10 mouse cellular contexts compared by ENCODE assay signal in genomic region chr17:34896366-34896765, GRCm38 (mm10). TPM values are rescaled to one million over a fixed set of nuclear protein-coding genes. Genes with fewer than 3 reads are reported as not detected.
DNase-seq lines count a peak whose midpoint lies in the region; ATAC-seq and TF ChIP-seq lines count a peak whose summit lies in the region.
"Had no signal": no experiment of that assay in that cellular context is flagged by ENCODE, and none has a peak within 500 bp of the region (broad histone marks: within the 10 kb centered on the region; RNA-seq: fewer than 3 reads in every experiment).

No protein-coding gene starts in this region.

- DNase-seq in neural tube, embryonic 10.5 days (ENCODE audit: extremely low spot score, low spot score): no peak
- peak; percentile 52 for DNase-seq in thymus, postnatal 14 days
- DNase-seq in gastrocnemius, adult 2 months: no peak
- DNase-seq in gastrocnemius, postnatal 25 days: no peak
- DNase-seq in gastrocnemius, postnatal 4 days (ENCODE audit: low spot score in 2 of 2): no peak
- DNase-seq: heart, adult 18-20 months; lung, postnatal 14 days had no signal

- H3K4me2 ChIP-seq in neural tube, embryonic 12.5 days (replicated peaks): peak overlapping the region; percentile 98
- peak overlapping the region; percentile 78 for H3K4me2 ChIP-seq in embryonic facial prominence, embryonic 13.5 days
- H3K4me2 ChIP-seq in limb, embryonic 12.5 days: peak overlapping the region; percentile 17; the same call in 1 of the 2 replicates

- H3K27ac ChIP-seq in neural tube, embryonic 12.5 days: no peak overlapping the region
- no peak overlapping the region for H3K27ac ChIP-seq in embryonic facial prominence, embryonic 13.5 days
- H3K27ac ChIP-seq in limb, embryonic 12.5 days: no peak overlapping the region
- no peak overlapping the region for H3K27ac ChIP-seq in gastrocnemius, adult 2 months

- no peak for ATAC-seq in neural tube, embryonic 12.5 days (ENCODE audit: low FRiP score, low read depth)
- no peak for ATAC-seq in embryonic facial prominence, embryonic 13.5 days (ENCODE audit: insufficient number of reproducible peaks, insufficient read depth, low FRiP score, low TSS enrichment, low read depth)
- no peak for ATAC-seq in limb, embryonic 12.5 days (ENCODE audit: insufficient number of reproducible peaks, insufficient read depth, low FRiP score, low TSS enrichment, low read depth)

- H3K9ac ChIP-seq in neural tube, embryonic 12.5 days: no peak overlapping the region
- H3K9ac ChIP-seq in embryonic facial prominence, embryonic 13.5 days: peak overlapping the region; percentile 91; the same call in 1 of the 2 replicates
- H3K9ac ChIP-seq in limb, embryonic 12.5 days (replicated peaks): no peak overlapping the region

- no peaks in the 10 kb centered on the region for H3K9me3 ChIP-seq in neural tube, embryonic 12.5 days
- H3K9me3 ChIP-seq in embryonic facial prominence, embryonic 13.5 days: peaks cover 3% of the 10 kb centered on the region; the same call in 1 of the 2 replicates
- H3K9me3 ChIP-seq in limb, embryonic 12.5 days: no peaks in the 10 kb centered on the region

- peaks cover 12% of the 10 kb centered on the region for H3K36me3 ChIP-seq in neural tube, embryonic 12.5 days
- H3K36me3 ChIP-seq in embryonic facial prominence, embryonic 13.5 days: peaks cover 13% of the 10 kb centered on the region
- peaks cover 19% of the 10 kb centered on the region for H3K36me3 ChIP-seq in limb, embryonic 12.5 days

- H3K27me3 ChIP-seq in neural tube, embryonic 12.5 days (replicated peaks): no peaks in the 10 kb centered on the region
- H3K27me3 ChIP-seq in embryonic facial prominence, embryonic 13.5 days: no peaks in the 10 kb centered on the region
- H3K27me3 ChIP-seq in limb, embryonic 12.5 days: no peaks in the 10 kb centered on the region

- WGBS in neural tube, embryonic 12.5 days: 89% methylated on average over 17 of the region's 17 CpGs
- 85% methylated on average over 17 of the region's 17 CpGs for WGBS in embryonic facial prominence, embryonic 13.5 days
- 85% methylated on average over 17 of the region's 17 CpGs for WGBS in limb, embryonic 12.5 days

- TF ChIP-seq CTCF in gastrocnemius, adult 2 months (IDR thresholded peaks at IDR 0.05): no peak

- peaks cover 41% of the 10 kb centered on the region for H3K4me1 ChIP-seq in neural tube, embryonic 12.5 days
- peaks cover 45% of the 10 kb centered on the region for H3K4me1 ChIP-seq in embryonic facial prominence, embryonic 13.5 days
- peaks cover 48% of the 10 kb centered on the region for H3K4me1 ChIP-seq in limb, embryonic 12.5 days (replicated peaks)

- intact Hi-C loops in gastrocnemius, adult 2 months (cut with DNase I): loop anchor here (5.0 kb wide), 1 partner anchor 346 kb away; the partner anchor contains the start of gene Ddx39b

- H3K4me3 ChIP-seq in neural tube, embryonic 12.5 days: 0 out of 2 replicates have a peak overlapping the region, but pooled peaks have one; percentile 5
- H3K4me3 ChIP-seq in embryonic facial prominence, embryonic 13.5 days: peak overlapping the region; percentile 61; the same call in 1 of the 2 replicates
- peak overlapping the region; percentile 88 for H3K4me3 ChIP-seq in limb, embryonic 12.5 days (replicated peaks)
- no peak overlapping the region for H3K4me3 ChIP-seq in gastrocnemius, adult 2 months

RNA-seq across cellular contexts. Expression of gene C2, which starts 1.7 kb away (rescaled TPM):
- polyA plus RNA-seq in neural tube, embryonic 12.5 days (2016; fragmentation: Nextera tagmentation; extraction: Ambion mirVana): 1.0 and 1.5 TPM in 2 replicates
- polyA plus RNA-seq in embryonic facial prominence, embryonic 13.5 days (2015; fragmentation: Nextera tagmentation; extraction: Ambion mirVana): 2.7 and 3.2 TPM in 2 replicates
- polyA plus RNA-seq in limb, embryonic 12.5 days (2016; fragmentation: Nextera tagmentation; extraction: Ambion mirVana): 0.84 and 1.1 TPM in 2 replicates
- 1 to 10 TPM; 1.3 to 3.4 TPM for total RNA-seq in gastrocnemius, adult 2 months (2021)
- 1 to 10 TPM; 2.6 to 2.9 TPM for total RNA-seq in gastrocnemius, postnatal 25 days (2021)
- 1 to 10 TPM; 5.3 to 8.7 TPM for total RNA-seq in gastrocnemius, postnatal 4 days (2021)

RNA-seq across cellular contexts. Expression of gene Ehmt2, which starts 1.9 kb away (rescaled TPM):
- polyA plus RNA-seq in neural tube, embryonic 12.5 days (2016; fragmentation: Nextera tagmentation; extraction: Ambion mirVana): 113 and 117 TPM in 2 replicates
- 98.5 and 100 TPM in 2 replicates for polyA plus RNA-seq in embryonic facial prominence, embryonic 13.5 days (2015; fragmentation: Nextera tagmentation; extraction: Ambion mirVana)
- 114 TPM in 2 replicates for polyA plus RNA-seq in limb, embryonic 12.5 days (2016; fragmentation: Nextera tagmentation; extraction: Ambion mirVana)
- 10 to 100 TPM; 28.0 to 29.6 TPM for total RNA-seq in gastrocnemius, adult 2 months (2021)
- 10 to 100 TPM; 25.5 to 26.4 TPM for total RNA-seq in gastrocnemius, postnatal 25 days (2021)
- 10 to 100 TPM; 80.0 to 84.2 TPM for total RNA-seq in gastrocnemius, postnatal 4 days (2021)

RNA-seq across cellular contexts. Expression of gene Gm20547, which starts 14.5 kb away (rescaled TPM):
- not detected in 2 replicates for polyA plus RNA-seq in neural tube, embryonic 12.5 days (2016; fragmentation: Nextera tagmentation; extraction: Ambion mirVana)
- not detected in 2 replicates for polyA plus RNA-seq in embryonic facial prominence, embryonic 13.5 days (2015; fragmentation: Nextera tagmentation; extraction: Ambion mirVana)
- 0.18 TPM in 1 of 2 replicates, not detected in the other for polyA plus RNA-seq in limb, embryonic 12.5 days (2016; fragmentation: Nextera tagmentation; extraction: Ambion mirVana)
- not detected for total RNA-seq in gastrocnemius, adult 2 months (2021)
- not detected for total RNA-seq in gastrocnemius, postnatal 25 days (2021)
- total RNA-seq in gastrocnemius, postnatal 4 days (2021): not detected
- total RNA-seq: heart, adult 18-20 months had no signal

RNA-seq across cellular contexts. Expression of gene Zbtb12, which starts 17.1 kb away (rescaled TPM):
- polyA plus RNA-seq in neural tube, embryonic 12.5 days (2016; fragmentation: Nextera tagmentation; extraction: Ambion mirVana): 11.5 and 12.0 TPM in 2 replicates
- 5.5 and 7.1 TPM in 2 replicates for polyA plus RNA-seq in embryonic facial prominence, embryonic 13.5 days (2015; fragmentation: Nextera tagmentation; extraction: Ambion mirVana)
- 9.3 and 10.8 TPM in 2 replicates for polyA plus RNA-seq in limb, embryonic 12.5 days (2016; fragmentation: Nextera tagmentation; extraction: Ambion mirVana)
- 1 to 10 TPM; 5.2 to 8.3 TPM for total RNA-seq in gastrocnemius, adult 2 months (2021)
- 1 to 10 TPM; 5.0 to 5.2 TPM for total RNA-seq in gastrocnemius, postnatal 25 days (2021)
- total RNA-seq in gastrocnemius, postnatal 4 days (2021): 10 to 100 TPM; 10.7 to 11.4 TPM

RNA-seq across cellular contexts. Expression of gene Slc44a4, which starts 17.9 kb away (rescaled TPM):
- polyA plus RNA-seq in neural tube, embryonic 12.5 days (2016; fragmentation: Nextera tagmentation; extraction: Ambion mirVana): not detected in 2 replicates
- 0.24 and 0.83 TPM in 2 replicates for polyA plus RNA-seq in embryonic facial prominence, embryonic 13.5 days (2015; fragmentation: Nextera tagmentation; extraction: Ambion mirVana)
- polyA plus RNA-seq in limb, embryonic 12.5 days (2016; fragmentation: Nextera tagmentation; extraction: Ambion mirVana): not detected in 2 replicates
- not detected for total RNA-seq in gastrocnemius, adult 2 months (2021)
- total RNA-seq in gastrocnemius, postnatal 25 days (2021): not detected
- not detected for total RNA-seq in gastrocnemius, postnatal 4 days (2021)

Comparison
In these comparisons a context has a peak if more than half of its experiments do, and no peak if none do; other contexts are left out.
1. H3K4me2 ChIP-seq: peak in every context shown above with its lines; median percentile 98 in neural tube, embryonic 12.5 days; 78 in embryonic facial prominence, embryonic 13.5 days; 17 in limb, embryonic 12.5 days.